Mouse (Mus musculus) bone marrow, adult 2 months (tissue): ENCODE data around the gene Ncaph.

Experiments used
- CTCF ChIP-seq: fragments of 200-500 bp; IDR thresholded peaks from 2 replicates; pipeline ENCODE4 v1.5.1; 2011; ENCODE audit warnings: low read length, control low read depth; ENCODE audit not compliant: control insufficient read depth, insufficient read depth
- POLR2A ChIP-seq: fragments of 200-500 bp; IDR thresholded peaks from 2 replicates; pipeline ENCODE4 v1.6.1; 2011; ENCODE audit warnings: low read depth, mild to moderate bottlenecking, control low read depth, low read length, borderline replicate concordance; ENCODE audit not compliant: control insufficient read depth

GRCm38 (mm10) chr2:127182598-127183381, 49.0 kb upstream of the Ncaph start:
- TF ChIP-seq CTCF (no peak), POLR2A (peak; percentile 72; the same call in 1 of the 2 replicates)
